Mouse (Mus musculus): ENCODE measurements around the gene Slc16a1. TPM values are rescaled to one million over a fixed set of nuclear protein-coding genes. Genes with fewer than 3 reads are reported as not detected.

Slc16a1 gene
- polyA plus RNA-seq (2015; fragmentation: Nextera tagmentation; extraction: Ambion mirVana), result 81.9 and 106 TPM in 2 replicates

DNA sequence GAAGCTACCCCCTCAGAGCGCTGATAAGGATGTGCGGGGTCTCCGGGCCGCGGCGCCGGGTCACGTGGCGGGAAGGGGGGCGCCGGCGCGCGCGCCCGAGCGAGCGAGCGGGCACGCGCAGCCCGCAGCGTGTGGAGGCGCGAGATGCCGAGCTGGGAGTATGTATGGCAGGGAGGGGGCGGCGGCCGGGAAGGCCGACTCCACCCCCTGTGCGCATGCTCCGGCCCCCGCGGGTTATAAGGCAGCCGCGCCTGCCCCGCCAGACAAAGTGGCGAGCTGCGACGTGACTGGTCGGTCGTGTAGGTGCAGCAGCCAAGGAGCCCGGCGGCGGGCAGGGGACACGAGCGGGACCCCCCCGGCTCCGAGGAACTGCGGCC, at the start of gene Slc16a1:
Gene Slc16a1, plus strand, starts transcription at position 266 of the 377 bp plus-strand sequence.
- no peaks in the 10 kb centered on the region for H3K9me3 ChIP-seq (replicated peaks)
- H3K4me1 ChIP-seq (replicated peaks), result peaks cover 63% of the 10 kb centered on the region
- DNase-seq (peak; percentile 93), ATAC-seq (ENCODE audit: low read depth) (peak; percentile 95)
- peak within 1 kb of the TSS; percentile 88 for H3K4me2 ChIP-seq
- peaks cover 5% of the 10 kb centered on the region; the same call in 1 of the 2 replicates for H3K36me3 ChIP-seq
- H3K27me3 ChIP-seq, result no peaks in the 10 kb centered on the region
- under 1% methylated on average over 50 of the region's 50 CpGs for WGBS (ENCODE audit: insufficient replicate concordance)
- peak within 1 kb of the TSS; percentile 98 for H3K27ac ChIP-seq
- peak within 1 kb of the TSS; percentile 100 for H3K9ac ChIP-seq
- H3K4me3 ChIP-seq (replicated peaks), result peak within 1 kb of the TSS; percentile 100

- H3K4me2 ChIP-seq, result no peak overlapping the region
- WGBS (ENCODE audit: insufficient replicate concordance), result 66% methylated on average over 6 of the region's 6 CpGs
- no peak overlapping the region for H3K4me3 ChIP-seq (replicated peaks)
- H3K27me3 ChIP-seq, result no peaks in the 10 kb centered on the region
- DNase-seq (no peak), ATAC-seq (ENCODE audit: low read depth) (no peak)
- H3K4me1 ChIP-seq (replicated peaks), result peaks cover 20% of the 10 kb centered on the region
- no peaks in the 10 kb centered on the region for H3K36me3 ChIP-seq
- H3K9ac ChIP-seq, result no peak overlapping the region
- no peaks in the 10 kb centered on the region for H3K9me3 ChIP-seq (replicated peaks)
- H3K27ac ChIP-seq, result 0 out of 2 replicates have a peak overlapping the region, but pooled peaks have one; percentile 9
Observed at GRCm38 (mm10) chr3:104596451-104597134, 41.9 kb upstream of the Slc16a1 start.

- Histone ChIP-seq H3K9ac (no peak overlapping the region), H3K27me3 (no peaks in the 10 kb centered on the region), H3K27ac (no peak overlapping the region), H3K36me3 (no peaks in the 10 kb centered on the region), H3K4me1 (replicated peaks) (peaks cover 20% of the 10 kb centered on the region), H3K4me2 (no peak overlapping the region), H3K9me3 (replicated peaks) (no peaks in the 10 kb centered on the region), H3K4me3 (replicated peaks) (no peak overlapping the region)
- 63% methylated on average over 10 of the region's 10 CpGs for WGBS (ENCODE audit: insufficient replicate concordance)
- no peak for DNase-seq
- ATAC-seq (ENCODE audit: low read depth), result no peak
Observed at GRCm38 (mm10) chr3:104597135-104597764, 41.2 kb upstream of the Slc16a1 start.

GRCm38 (mm10) chr3:104599296-104600150, 38.9 kb upstream of the Slc16a1 start:
- peak; percentile 66 for ATAC-seq (ENCODE audit: low read depth)
- Histone ChIP-seq H3K4me3 (replicated peaks) (no peak overlapping the region), H3K9ac (0 out of 2 replicates have a peak overlapping the region, but pooled peaks have one; percentile 33), H3K9me3 (replicated peaks) (no peaks in the 10 kb centered on the region), H3K4me2 (no peak overlapping the region), H3K27ac (peak overlapping the region; percentile 78), H3K36me3 (no peaks in the 10 kb centered on the region), H3K4me1 (replicated peaks) (peaks cover 27% of the 10 kb centered on the region), H3K27me3 (no peaks in the 10 kb centered on the region)
- DNase-seq, result no peak
- WGBS (ENCODE audit: insufficient replicate concordance), result 62% methylated on average over 20 of the region's 20 CpGs

DNA sequence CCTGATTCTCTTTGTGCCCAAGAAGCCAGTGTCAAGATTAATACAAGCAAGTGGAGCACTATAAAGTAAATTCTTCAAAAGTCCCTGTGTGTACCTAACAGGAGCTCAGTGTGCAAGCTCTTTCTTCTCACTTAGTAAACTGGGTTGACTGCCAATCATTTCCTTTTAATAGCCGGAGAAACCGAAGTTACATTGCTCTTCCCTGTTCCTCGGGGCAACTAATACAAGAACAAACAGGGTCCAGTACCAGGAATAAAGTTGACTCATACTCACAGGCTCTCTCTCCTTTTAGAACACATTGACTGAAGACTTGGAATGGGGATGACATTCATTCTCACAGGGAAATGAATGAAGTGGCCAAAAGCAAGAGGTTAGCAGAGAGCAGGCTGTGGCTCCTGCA, 37.8 kb upstream of the Slc16a1 start:
- Histone ChIP-seq H3K4me2 (no peak overlapping the region), H3K9ac (no peak overlapping the region), H3K4me3 (replicated peaks) (no peak overlapping the region), H3K4me1 (replicated peaks) (peaks cover 27% of the 10 kb centered on the region), H3K27ac (peak overlapping the region; percentile 18; the same call in 1 of the 2 replicates), H3K27me3 (no peaks in the 10 kb centered on the region), H3K36me3 (no peaks in the 10 kb centered on the region), H3K9me3 (replicated peaks) (no peaks in the 10 kb centered on the region)
- 57% methylated on average over 3 of the region's 3 CpGs for WGBS (ENCODE audit: insufficient replicate concordance)
- no peak for ATAC-seq (ENCODE audit: low read depth)
- no peak for DNase-seq

DNA sequence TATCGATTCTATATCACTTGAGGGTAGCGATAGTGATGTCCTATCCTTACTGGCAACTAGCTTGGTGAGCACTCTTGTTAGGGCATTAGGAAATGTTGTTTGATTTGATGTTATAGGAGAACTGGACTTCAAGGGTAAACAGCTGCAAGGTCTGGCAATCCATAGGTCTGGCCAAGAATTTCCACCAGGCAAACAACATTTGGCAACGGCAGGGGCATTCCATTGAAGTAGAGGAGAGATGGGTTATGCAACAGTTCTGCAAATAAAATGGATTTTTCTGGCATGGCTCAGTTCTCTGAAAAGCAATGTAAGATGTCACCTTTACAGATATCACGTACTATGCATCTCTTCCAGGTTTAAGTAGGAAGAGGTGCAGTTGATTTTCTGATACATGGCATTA, 36.8 kb upstream of the Slc16a1 start:
- Histone ChIP-seq H3K27me3 (no peaks in the 10 kb centered on the region), H3K27ac (no peak overlapping the region), H3K4me2 (no peak overlapping the region), H3K4me1 (replicated peaks) (peaks cover 27% of the 10 kb centered on the region), H3K9me3 (replicated peaks) (no peaks in the 10 kb centered on the region), H3K36me3 (no peaks in the 10 kb centered on the region), H3K9ac (no peak overlapping the region), H3K4me3 (replicated peaks) (no peak overlapping the region)
- ATAC-seq (ENCODE audit: low read depth) (peak; percentile 19; the same call in 1 of the 2 replicates), DNase-seq (no peak)
- 70% methylated on average over 4 of the region's 4 CpGs for WGBS (ENCODE audit: insufficient replicate concordance)

- H3K4me3 ChIP-seq (replicated peaks), result no peak overlapping the region
- H3K27me3 ChIP-seq, result 0 out of 2 replicates have a peak, but pooled peaks cover 3% of the 10 kb centered on the region
- H3K9me3 ChIP-seq (replicated peaks), result no peaks in the 10 kb centered on the region
- H3K36me3 ChIP-seq, result no peaks in the 10 kb centered on the region
- 73% methylated on average over 8 of the region's 8 CpGs for WGBS (ENCODE audit: insufficient replicate concordance)
- DNase-seq (no peak), ATAC-seq (ENCODE audit: low read depth) (no peak)
- H3K27ac ChIP-seq, result no peak overlapping the region
- no peak overlapping the region for H3K4me2 ChIP-seq
- H3K4me1 ChIP-seq (replicated peaks), result 0 out of 2 replicates have a peak, but pooled peaks cover 5% of the 10 kb centered on the region
- no peak overlapping the region for H3K9ac ChIP-seq
Observed at GRCm38 (mm10) chr3:104609690-104610380, 28.6 kb upstream of the Slc16a1 start.

GRCm38 (mm10) chr3:104610453-104611230, 27.8 kb upstream of the Slc16a1 start:
- Histone ChIP-seq H3K4me2 (no peak overlapping the region), H3K27me3 (0 out of 2 replicates have a peak, but pooled peaks cover 3% of the 10 kb centered on the region), H3K36me3 (no peaks in the 10 kb centered on the region), H3K9ac (no peak overlapping the region), H3K9me3 (replicated peaks) (no peaks in the 10 kb centered on the region), H3K4me3 (replicated peaks) (no peak overlapping the region), H3K4me1 (replicated peaks) (0 out of 2 replicates have a peak, but pooled peaks cover 5% of the 10 kb centered on the region), H3K27ac (no peak overlapping the region)
- 45% methylated on average over 6 of the region's 6 CpGs for WGBS (ENCODE audit: insufficient replicate concordance)
- ATAC-seq (ENCODE audit: low read depth), result no peak
- DNase-seq, result no peak

DNA sequence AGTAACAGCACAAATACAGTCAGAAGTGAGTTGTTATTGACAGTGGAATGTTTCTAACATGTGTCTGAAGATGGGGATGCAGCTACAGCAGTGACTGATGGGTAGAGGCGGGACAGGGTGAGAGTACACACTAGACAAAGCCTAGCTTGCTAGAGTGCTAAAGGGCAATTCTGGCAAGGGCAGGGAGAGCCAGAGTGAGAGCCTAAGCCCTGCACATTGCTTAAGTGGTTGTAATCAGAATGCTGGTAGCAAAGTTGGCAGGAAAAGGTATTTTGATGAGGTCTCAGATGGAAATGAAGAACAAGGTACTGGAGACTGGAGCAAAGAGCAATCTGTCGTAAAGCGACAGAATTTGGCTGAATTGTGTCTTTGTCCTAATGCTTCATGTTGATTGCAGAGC, 26.5 kb upstream of the Slc16a1 start:
- H3K9me3 ChIP-seq (replicated peaks), result no peaks in the 10 kb centered on the region
- no peaks in the 10 kb centered on the region for H3K36me3 ChIP-seq
- no peak overlapping the region for H3K4me2 ChIP-seq
- 77% methylated on average over 3 of the region's 3 CpGs for WGBS (ENCODE audit: insufficient replicate concordance)
- no peak overlapping the region for H3K4me3 ChIP-seq (replicated peaks)
- DNase-seq (no peak), ATAC-seq (ENCODE audit: low read depth) (no peak)
- no peak overlapping the region for H3K9ac ChIP-seq
- 0 out of 2 replicates have a peak, but pooled peaks cover 5% of the 10 kb centered on the region for H3K4me1 ChIP-seq (replicated peaks)
- H3K27ac ChIP-seq, result no peak overlapping the region
- 0 out of 2 replicates have a peak, but pooled peaks cover 3% of the 10 kb centered on the region for H3K27me3 ChIP-seq

DNA sequence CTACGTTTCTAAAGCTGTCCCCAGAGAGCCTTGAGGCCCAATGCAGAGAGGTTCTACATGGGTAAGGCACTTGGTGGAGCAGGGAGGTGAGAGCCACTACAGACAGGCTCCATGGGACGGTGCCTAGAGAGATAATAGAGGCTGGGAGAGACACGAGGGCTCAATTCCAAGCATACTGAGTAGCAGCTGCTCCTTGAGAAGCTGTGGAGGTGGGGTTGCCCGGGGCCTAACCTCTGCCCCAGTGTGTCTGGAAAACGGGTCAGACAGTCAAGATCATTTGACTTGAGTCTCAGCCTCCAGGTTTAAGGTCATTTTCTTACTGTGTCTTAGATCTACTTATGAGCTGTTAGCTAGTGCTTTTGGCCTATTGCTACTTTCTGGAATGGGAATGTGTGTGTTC, 25.4 kb upstream of the Slc16a1 start:
- no peaks in the 10 kb centered on the region for H3K9me3 ChIP-seq (replicated peaks)
- ATAC-seq (ENCODE audit: low read depth), result no peak
- 0 out of 2 replicates have a peak, but pooled peaks cover 3% of the 10 kb centered on the region for H3K27me3 ChIP-seq
- no peak overlapping the region for H3K4me3 ChIP-seq (replicated peaks)
- H3K4me2 ChIP-seq, result no peak overlapping the region
- no peak overlapping the region for H3K9ac ChIP-seq
- H3K4me1 ChIP-seq (replicated peaks), result 0 out of 2 replicates have a peak, but pooled peaks cover 5% of the 10 kb centered on the region
- no peaks in the 10 kb centered on the region for H3K36me3 ChIP-seq
- H3K27ac ChIP-seq, result no peak overlapping the region
- 46% methylated on average over 5 of the region's 5 CpGs for WGBS (ENCODE audit: insufficient replicate concordance)
- no peak for DNase-seq
